Mouse (Mus musculus): ENCODE data around the gene 1190005I06Rik. TPM values are rescaled to one million over a fixed set of nuclear protein-coding genes. Genes with fewer than 3 reads are reported as not detected.
A peak's percentile ranks its signal among the peaks of the same experiment; 100 is the strongest.

1190005I06Rik gene
- polyA plus RNA-seq, 1 experiment from 2014 or later, result 11.8 TPM

GRCm38 (mm10) chr8:120589921-120590320 lies 57.5 kb downstream of the 1190005I06Rik start:
- Histone ChIP-seq H3K9ac (peak overlapping the region; percentile 48), H3K9me3 (no peaks in the 10 kb centered on the region), H3K27me3 (no peaks in the 10 kb centered on the region), H3K4me1 (peaks cover 14% of the 10 kb centered on the region), H3K4me3 (peak overlapping the region; percentile 77), H3K4me2 (replicated peaks) (peak overlapping the region; percentile 60), H3K36me3 (peaks cover 11% of the 10 kb centered on the region), H3K27ac (0 out of 2 replicates have a peak overlapping the region, but pooled peaks have one; percentile 3)
- 54% methylated on average over 2 of the region's 2 CpGs for WGBS
- ATAC-seq (ENCODE audit: insufficient number of reproducible peaks, insufficient read depth, low FRiP score, low TSS enrichment), result no peak

DNA sequence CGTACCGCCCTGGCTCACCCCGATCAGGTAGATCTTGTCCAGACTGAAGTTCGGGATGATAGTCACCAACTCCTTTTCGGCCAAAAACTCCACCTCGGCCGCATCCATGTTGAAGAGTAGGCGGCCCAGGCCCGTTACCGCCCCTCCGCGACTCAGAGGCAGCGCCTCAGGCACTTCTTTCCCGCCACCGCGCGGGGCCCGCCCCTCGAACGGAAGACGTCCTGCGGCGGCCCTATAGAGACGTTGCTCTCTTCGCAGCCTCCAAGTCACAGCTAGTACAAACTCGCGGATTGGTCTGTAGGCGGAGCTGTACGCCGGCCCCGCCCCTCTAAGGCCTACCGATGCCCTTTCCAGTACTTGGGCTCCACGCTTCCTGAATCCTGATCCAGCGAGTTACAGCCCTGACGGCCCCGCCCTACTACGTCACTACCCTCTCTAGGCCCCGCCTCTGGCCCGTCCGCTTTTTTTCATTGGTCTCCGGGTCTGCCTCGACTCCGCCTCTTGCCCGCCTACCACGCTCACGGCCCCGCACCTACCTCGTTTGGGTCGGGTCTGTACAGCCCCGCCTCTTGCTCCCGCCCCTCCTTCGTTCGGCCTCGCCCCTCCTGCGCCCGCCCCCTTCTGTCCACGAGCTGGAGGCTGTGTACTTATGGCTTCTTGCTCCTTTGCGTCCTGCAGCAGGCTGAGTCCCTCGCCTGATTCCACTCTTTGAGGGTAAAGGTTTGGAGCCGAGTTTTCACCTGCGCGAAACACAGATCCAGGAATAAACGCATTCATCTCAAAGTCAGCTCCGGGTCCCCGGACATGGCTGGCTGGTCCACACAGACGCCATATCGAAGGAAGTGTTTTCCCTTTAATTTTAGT lies 58.3 kb downstream of the 1190005I06Rik start, which contains the start of gene Gins2:
Gene Gins2 (minus strand): TSS at position 397 of the 864 bp plus-strand sequence.
- peak within 1 kb of the TSS; percentile 77 for H3K4me3 ChIP-seq
- H3K27ac ChIP-seq, result peak within 1 kb of the TSS; percentile 80
- no peaks in the 10 kb centered on the region for H3K27me3 ChIP-seq
- peak within 1 kb of the TSS; percentile 79 for H3K9ac ChIP-seq
- H3K9me3 ChIP-seq, result no peaks in the 10 kb centered on the region
- under 1% methylated on average over 67 of the region's 67 CpGs for WGBS
- peaks cover 14% of the 10 kb centered on the region for H3K4me1 ChIP-seq
- ATAC-seq (ENCODE audit: insufficient number of reproducible peaks, insufficient read depth, low FRiP score, low TSS enrichment), result peak; percentile 99
- H3K4me2 ChIP-seq (replicated peaks), result peak within 1 kb of the TSS; percentile 91
- H3K36me3 ChIP-seq, result peaks cover 19% of the 10 kb centered on the region

DNA sequence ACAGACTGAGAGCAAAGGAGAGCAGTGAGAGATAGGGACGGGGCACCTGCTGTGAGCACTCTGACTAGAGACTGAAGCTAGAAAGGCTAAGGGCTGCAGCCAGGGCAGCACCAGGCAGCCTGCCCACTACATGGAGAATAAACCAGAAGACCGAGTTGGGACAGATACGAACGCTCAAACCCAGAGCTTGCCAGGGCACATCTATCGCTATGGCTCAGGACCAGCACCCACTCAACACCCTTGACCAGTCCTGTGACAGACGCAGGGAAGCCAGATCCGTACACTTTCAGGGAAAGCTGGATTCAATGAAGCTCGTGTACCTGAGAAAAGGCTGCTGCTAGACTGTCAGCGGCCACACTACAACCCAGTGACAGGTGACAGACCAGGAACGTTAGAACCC lies 61.9 kb downstream of the 1190005I06Rik start:
- no peak overlapping the region for H3K27ac ChIP-seq
- no peak for ATAC-seq (ENCODE audit: insufficient number of reproducible peaks, insufficient read depth, low FRiP score, low TSS enrichment)
- H3K4me3 ChIP-seq, result no peak overlapping the region
- H3K9me3 ChIP-seq, result no peaks in the 10 kb centered on the region
- H3K4me1 ChIP-seq, result peaks cover 8% of the 10 kb centered on the region
- no peak overlapping the region for H3K9ac ChIP-seq
- no peak overlapping the region for H3K4me2 ChIP-seq (replicated peaks)
- peaks cover 41% of the 10 kb centered on the region for H3K36me3 ChIP-seq
- 89% methylated on average over 10 of the region's 10 CpGs for WGBS
- H3K27me3 ChIP-seq, result no peaks in the 10 kb centered on the region

DNA sequence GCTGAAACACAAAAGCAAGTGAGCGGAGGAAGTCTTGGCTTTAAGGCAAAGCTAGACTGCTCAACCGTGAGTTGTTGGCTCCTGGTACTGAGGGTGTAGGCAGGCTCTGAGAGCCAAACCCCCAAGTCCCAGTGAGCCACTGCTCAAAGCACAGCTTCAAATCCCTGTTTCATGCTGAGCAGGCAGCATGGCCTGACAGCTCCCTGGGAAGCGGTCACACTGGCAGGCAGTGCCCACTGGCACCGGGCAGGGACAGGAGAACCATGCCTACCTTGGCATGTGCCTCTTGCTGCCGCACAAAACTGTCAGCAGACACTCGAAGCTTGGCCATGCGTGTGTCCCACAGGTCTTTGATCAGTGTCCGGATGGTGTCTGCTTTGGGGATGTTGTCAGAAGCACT lies 65.6 kb downstream of the 1190005I06Rik start:
- Histone ChIP-seq H3K4me3 (no peak overlapping the region), H3K9ac (no peak overlapping the region), H3K4me2 (replicated peaks) (no peak overlapping the region), H3K27me3 (no peaks in the 10 kb centered on the region), H3K9me3 (no peaks in the 10 kb centered on the region), H3K27ac (no peak overlapping the region), H3K36me3 (peaks cover 76% of the 10 kb centered on the region), H3K4me1 (no peaks in the 10 kb centered on the region)
- ATAC-seq (ENCODE audit: insufficient number of reproducible peaks, insufficient read depth, low FRiP score, low TSS enrichment), result no peak
- 94% methylated on average over 8 of the region's 8 CpGs for WGBS

- Histone ChIP-seq H3K4me3 (no peak overlapping the region), H3K27me3 (no peaks in the 10 kb centered on the region), H3K9ac (no peak overlapping the region), H3K36me3 (peaks cover 81% of the 10 kb centered on the region), H3K4me1 (0 out of 2 replicates have a peak, but pooled peaks cover 1% of the 10 kb centered on the region), H3K9me3 (no peaks in the 10 kb centered on the region), H3K4me2 (replicated peaks) (no peak overlapping the region), H3K27ac (no peak overlapping the region)
- no peak for ATAC-seq (ENCODE audit: insufficient number of reproducible peaks, insufficient read depth, low FRiP score, low TSS enrichment)
- 92% methylated on average over 12 of the region's 12 CpGs for WGBS
These were observed 66.1 kb downstream of the 1190005I06Rik start for GRCm38 (mm10) chr8:120581329-120581728.

DNA sequence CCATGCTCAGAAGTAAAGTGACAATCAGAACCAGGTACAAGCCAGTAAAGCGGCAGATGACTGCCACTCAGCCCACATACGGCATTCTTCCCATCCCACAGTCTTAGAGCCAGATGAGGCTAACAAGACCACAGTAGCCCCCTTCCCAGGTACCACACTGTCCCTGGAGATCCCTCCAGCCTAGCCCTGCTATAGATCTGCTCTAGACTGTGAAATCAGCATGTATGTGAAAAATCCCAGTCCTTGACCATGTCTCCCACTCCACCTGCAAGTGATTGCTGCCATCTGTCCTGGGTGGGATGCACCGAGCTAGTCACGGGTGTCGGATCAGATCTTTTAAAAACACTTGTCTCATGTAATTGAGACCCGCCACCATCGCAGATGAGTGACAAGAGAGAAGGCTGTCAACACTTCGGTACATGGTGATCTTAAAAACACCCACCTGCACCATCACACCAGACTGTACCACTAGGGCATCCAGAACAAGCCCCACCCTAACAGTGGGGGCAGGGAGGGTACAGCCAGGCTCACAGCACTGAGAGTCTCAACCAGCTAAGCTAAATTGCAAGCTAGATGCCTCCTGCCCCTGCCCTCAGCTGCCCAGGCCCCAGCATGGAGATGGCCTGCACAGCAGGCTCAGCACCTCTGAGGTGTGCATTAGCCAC lies 67.0 kb downstream of the 1190005I06Rik start:
- Histone ChIP-seq H3K36me3 (peaks cover 84% of the 10 kb centered on the region), H3K27me3 (no peaks in the 10 kb centered on the region), H3K9ac (no peak overlapping the region), H3K4me1 (0 out of 2 replicates have a peak, but pooled peaks cover 9% of the 10 kb centered on the region), H3K27ac (no peak overlapping the region), H3K4me3 (no peak overlapping the region), H3K9me3 (no peaks in the 10 kb centered on the region), H3K4me2 (replicated peaks) (no peak overlapping the region)
- ATAC-seq (ENCODE audit: insufficient number of reproducible peaks, insufficient read depth, low FRiP score, low TSS enrichment), result no peak
- 80% methylated on average over 8 of the region's 8 CpGs for WGBS

DNA sequence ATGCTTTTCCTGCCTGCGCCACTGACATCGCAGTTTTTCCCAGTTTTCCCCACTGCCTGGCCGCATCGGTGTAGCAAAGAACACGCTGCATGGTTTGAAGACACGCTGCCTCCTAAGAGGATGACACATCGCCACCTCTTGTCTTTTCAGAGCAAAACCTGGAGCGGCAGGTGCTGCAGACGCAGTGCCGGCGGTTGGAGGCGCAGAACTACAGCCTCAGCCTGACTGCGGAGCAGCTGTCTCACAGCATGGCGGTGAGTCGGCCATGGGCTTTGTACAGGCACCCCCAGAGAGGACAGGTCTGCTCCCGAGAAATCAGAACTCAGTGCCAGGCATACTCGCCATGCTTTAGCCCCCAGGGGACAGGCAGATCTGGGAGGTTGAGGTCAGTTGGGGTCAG lies 69.6 kb downstream of the 1190005I06Rik start:
- H3K4me2 ChIP-seq (replicated peaks), result no peak overlapping the region
- H3K9me3 ChIP-seq, result no peaks in the 10 kb centered on the region
- WGBS, result 85% methylated on average over 17 of the region's 17 CpGs
- no peak for ATAC-seq (ENCODE audit: insufficient number of reproducible peaks, insufficient read depth, low FRiP score, low TSS enrichment)
- H3K27ac ChIP-seq, result no peak overlapping the region
- peaks cover 19% of the 10 kb centered on the region; the same call in 1 of the 2 replicates for H3K4me1 ChIP-seq
- peaks cover 96% of the 10 kb centered on the region for H3K36me3 ChIP-seq
- no peak overlapping the region for H3K4me3 ChIP-seq
- no peak overlapping the region for H3K9ac ChIP-seq
- H3K27me3 ChIP-seq, result no peaks in the 10 kb centered on the region

DNA sequence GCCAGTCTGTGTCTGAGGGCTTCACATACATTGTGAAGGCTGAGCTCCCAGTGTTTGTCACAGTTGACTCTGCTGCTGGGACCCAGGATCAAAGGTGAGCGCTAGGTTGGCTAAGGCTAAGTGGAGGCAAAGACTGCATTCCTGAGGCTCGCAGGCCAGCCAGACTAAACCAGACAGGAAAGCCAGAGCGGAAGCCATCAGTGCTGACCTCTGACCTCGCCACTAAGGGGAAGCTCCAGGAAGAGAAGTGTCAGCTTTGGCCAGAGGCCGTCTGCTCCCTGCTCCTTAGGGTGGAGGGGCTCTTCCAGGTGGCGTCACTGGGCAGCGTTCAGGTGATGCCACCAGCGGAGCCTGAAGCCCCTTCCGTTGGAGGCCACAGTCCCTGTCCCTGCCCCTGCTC lies 71.6 kb downstream of the 1190005I06Rik start:
- H3K36me3 ChIP-seq, result peaks cover 98% of the 10 kb centered on the region

GRCm38 (mm10) chr8:120574941-120575340 lies 72.5 kb downstream of the 1190005I06Rik start:
- Histone ChIP-seq H3K4me2 (replicated peaks) (no peak overlapping the region), H3K36me3 (peaks cover 98% of the 10 kb centered on the region), H3K9me3 (no peaks in the 10 kb centered on the region), H3K4me1 (peaks cover 19% of the 10 kb centered on the region; the same call in 1 of the 2 replicates), H3K9ac (no peak overlapping the region), H3K27ac (no peak overlapping the region), H3K27me3 (no peaks in the 10 kb centered on the region), H3K4me3 (no peak overlapping the region)
- WGBS, result 72% methylated on average over 19 of the region's 19 CpGs
- no peak for ATAC-seq (ENCODE audit: insufficient number of reproducible peaks, insufficient read depth, low FRiP score, low TSS enrichment)

More for the DNA sequence above, 71.6 kb downstream of the 1190005I06Rik start:
- no peak for ATAC-seq (ENCODE audit: insufficient number of reproducible peaks, insufficient read depth, low FRiP score, low TSS enrichment)
- Histone ChIP-seq H3K9ac (no peak overlapping the region), H3K4me2 (replicated peaks) (no peak overlapping the region), H3K27me3 (no peaks in the 10 kb centered on the region), H3K4me3 (no peak overlapping the region), H3K9me3 (no peaks in the 10 kb centered on the region), H3K4me1 (peaks cover 19% of the 10 kb centered on the region; the same call in 1 of the 2 replicates), H3K27ac (no peak overlapping the region)
- 26% methylated on average over 9 of the region's 9 CpGs for WGBS

- Histone ChIP-seq H3K4me1 (peaks cover 19% of the 10 kb centered on the region; the same call in 1 of the 2 replicates), H3K4me3 (no peak overlapping the region), H3K27me3 (no peaks in the 10 kb centered on the region), H3K36me3 (peaks cover 100% of the 10 kb centered on the region), H3K4me2 (replicated peaks) (no peak overlapping the region), H3K9me3 (no peaks in the 10 kb centered on the region), H3K27ac (no peak overlapping the region), H3K9ac (no peak overlapping the region)
- no peak for ATAC-seq (ENCODE audit: insufficient number of reproducible peaks, insufficient read depth, low FRiP score, low TSS enrichment)
- WGBS, result 57% methylated on average over 11 of the region's 11 CpGs
These were observed 73.6 kb downstream of the 1190005I06Rik start for GRCm38 (mm10) chr8:120573866-120574265.

- H3K4me2 ChIP-seq (replicated peaks), result no peak overlapping the region
- no peak for ATAC-seq (ENCODE audit: insufficient number of reproducible peaks, insufficient read depth, low FRiP score, low TSS enrichment)
- H3K27ac ChIP-seq, result no peak overlapping the region
- H3K9ac ChIP-seq, result no peak overlapping the region
- no peak overlapping the region for H3K4me3 ChIP-seq
- WGBS, result 78% methylated on average over 21 of the region's 21 CpGs
- peaks cover 100% of the 10 kb centered on the region for H3K36me3 ChIP-seq
- H3K4me1 ChIP-seq, result peaks cover 19% of the 10 kb centered on the region; the same call in 1 of the 2 replicates
- no peaks in the 10 kb centered on the region for H3K9me3 ChIP-seq
- no peaks in the 10 kb centered on the region for H3K27me3 ChIP-seq
These were observed 74.9 kb downstream of the 1190005I06Rik start for GRCm38 (mm10) chr8:120572534-120572933.
